Mouse (Mus musculus) CD4-positive naive resting alpha-beta T cell, adult 57 days (primary cell): Measurements from ENCODE around the gene Fam122b. TPM values are rescaled to one million over a fixed set of nuclear protein-coding genes. Genes with fewer than 3 reads are reported as not detected.

Source experiments
- total RNA-seq: library from RNA; stranded (reverse); gene quantifications from one replicate; pipeline ENCODE4 v1.2.4, GENCODE M21; 2023

The Fam122b gene
- total RNA-seq, result 6.6 TPM

GRCm38 (mm10) chrX:53269289-53270062, at the start of gene Fam122b:
TSS of gene Fam122b (minus strand) at chrX:53269805.

GRCm38 (mm10) chrX:53273124-53273523, 3.5 kb upstream of the Fam122b start, which contains the start of gene Fam122c:
TSS of gene Fam122c (plus strand) at chrX:53273424.

GRCm38 (mm10) chrX:53240011-53240410, 29.6 kb downstream of the Fam122b start, which contains the start of gene Plac1:
TSS of gene Plac1 (minus strand) at chrX:53240111.

Other genes with a start within 250 kb of the Fam122b start
- gene Plac1, start 29.7 kb downstream of the Fam122b start, total RNA-seq, result not detected
- gene Fam122c, start 3.6 kb upstream of the Fam122b start, total RNA-seq, result not detected
- 11.2 TPM for gene Mospd1, start 100.7 kb upstream of the Fam122b start, total RNA-seq
- gene Etd, start 165.1 kb upstream of the Fam122b start, total RNA-seq, result not detected